Mouse (Mus musculus) adrenal gland, postnatal 36 days (tissue): ENCODE data around the gene Tshz3. TPM values are rescaled to one million over a fixed set of nuclear protein-coding genes. Genes with fewer than 3 reads are reported as not detected.

ENCODE experiments used
- DNase-seq, 2 experiments: peaks; one replicate each; pipeline ENCODE4 v3.0.0; 2021; ENCODE audit warnings: mixed read lengths in 1 of 2
- long read RNA-seq, 2 experiments: library from polyadenylated mRNA; stranded (forward); transcript quantifications; one replicate each; pipeline ENCODE4 v2.0.0; 2021; ENCODE audit warnings: borderline sequencing depth in 2 of 2
- total RNA-seq, 2 experiments: library from RNA; stranded (reverse); gene quantifications; 2 replicates each; pipeline ENCODE4 v1.2.3; 2021

Gene Tshz3
- 1 to 10 TPM; 4.4 to 4.6 TPM for total RNA-seq
- long read RNA-seq, experiment 1, partial matches to known transcripts, result 0 of 1 reads
- long read RNA-seq, experiment 1, other reads (novel, unspliced or antisense), result 1 of 1 reads
- long read RNA-seq, experiment 2, result 0 reads

DNA sequence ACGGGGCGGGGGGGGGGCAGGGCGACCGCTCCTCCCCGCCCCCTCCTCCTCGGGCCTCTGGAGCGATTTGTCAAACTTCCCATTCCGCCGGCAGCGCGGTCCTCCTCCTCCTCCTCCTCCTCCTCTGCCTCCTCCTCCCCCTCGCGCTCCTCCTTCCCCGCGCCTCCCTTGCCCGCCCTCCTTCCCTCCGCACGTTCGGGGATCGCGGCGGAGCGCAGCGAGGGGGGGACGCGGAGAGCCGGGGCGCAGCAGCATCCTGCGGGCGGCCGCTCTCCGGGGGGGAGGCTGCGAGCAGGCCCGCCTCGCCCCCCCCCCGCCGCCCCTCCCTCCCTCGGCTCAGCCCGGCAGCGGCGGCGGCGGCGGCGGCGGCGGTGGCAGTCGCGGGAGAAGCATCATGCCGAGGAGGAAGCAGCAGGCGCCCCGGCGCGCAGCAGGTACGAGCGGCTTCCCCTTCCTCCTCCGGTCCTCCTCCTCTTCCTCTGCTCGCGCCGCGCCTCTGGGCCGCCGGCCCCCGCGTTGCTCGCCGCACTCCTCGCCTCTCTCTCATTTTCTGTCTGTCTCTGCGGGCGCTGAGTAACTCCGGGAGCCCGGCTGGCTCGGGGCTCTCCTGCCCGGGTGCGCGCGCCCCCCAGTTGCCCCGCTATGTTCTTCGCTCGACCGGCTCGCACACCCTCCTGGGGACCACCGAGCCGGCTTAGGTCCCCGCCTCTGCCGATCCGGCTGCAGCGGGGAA is at the start of gene Tshz3:
TSS of gene Tshz3 (plus strand) at position 263 of the 733 bp plus-strand sequence.
- peak; percentile 76 to 85 for DNase-seq

DNA sequence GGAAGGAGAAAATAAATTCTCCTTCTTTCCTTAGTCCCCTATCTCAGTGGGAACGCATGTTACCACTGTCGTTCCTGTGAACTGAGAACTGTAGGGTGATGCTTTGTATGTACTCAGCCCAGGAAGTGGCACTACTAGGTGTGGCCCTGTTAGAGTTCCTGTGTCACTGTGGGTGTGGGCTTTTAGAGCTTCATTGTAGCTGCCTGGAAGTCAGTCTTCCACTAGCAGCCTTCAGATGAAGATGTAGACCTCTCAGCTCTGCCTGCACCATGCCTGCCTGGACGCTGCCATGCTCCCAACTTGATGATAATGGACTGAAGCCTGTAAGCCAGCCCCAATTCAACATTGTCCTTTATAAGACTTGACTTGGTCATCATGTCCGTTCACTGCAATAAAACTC is 42.0 kb upstream of the Tshz3 start:
- DNase-seq, result no peak

DNA sequence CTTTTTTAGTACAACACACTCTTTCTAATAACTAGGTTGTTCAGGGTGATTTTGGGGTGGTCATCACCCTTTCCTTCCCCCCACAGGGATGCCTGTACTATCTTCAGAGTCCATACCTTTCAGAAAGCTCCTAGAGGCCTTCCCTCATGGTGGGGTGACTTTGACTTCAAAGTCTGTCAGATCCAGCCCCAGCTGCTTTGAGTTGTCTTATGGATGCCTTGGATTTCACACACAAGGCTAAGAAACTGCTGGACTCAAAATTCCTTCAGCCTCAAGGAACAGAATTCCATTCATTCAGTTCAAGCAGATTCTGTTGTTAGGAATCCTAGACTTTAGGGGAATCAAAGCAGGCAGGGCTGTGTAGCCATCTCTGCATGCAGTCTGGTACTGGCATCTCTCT is 41.5 kb upstream of the Tshz3 start:
- DNase-seq, result no peak

DNA sequence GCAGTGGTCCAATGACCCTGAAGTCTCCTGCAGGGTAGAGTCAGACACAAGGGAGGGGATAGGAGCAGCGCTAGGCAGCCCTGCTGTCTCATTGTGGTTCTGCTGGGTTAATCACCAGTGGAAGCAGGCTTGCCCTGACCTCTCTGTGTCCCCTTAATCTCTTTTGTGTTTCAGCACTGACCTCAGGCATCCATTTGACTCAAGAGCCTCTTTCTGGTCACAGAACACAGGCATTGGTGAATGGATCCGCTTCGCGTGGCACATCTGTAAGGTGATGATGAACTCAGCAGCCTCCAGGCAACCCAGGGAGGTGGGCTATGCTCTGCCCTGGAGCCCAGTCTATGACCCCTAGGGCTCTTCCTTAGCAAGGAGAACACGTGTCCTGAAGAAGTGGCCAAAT is 39.6 kb upstream of the Tshz3 start:
- no peak for DNase-seq

- DNase-seq, result no peak
Observed at GRCm38 (mm10) chr7:36659265-36659664, 38.7 kb upstream of the Tshz3 start.

DNA sequence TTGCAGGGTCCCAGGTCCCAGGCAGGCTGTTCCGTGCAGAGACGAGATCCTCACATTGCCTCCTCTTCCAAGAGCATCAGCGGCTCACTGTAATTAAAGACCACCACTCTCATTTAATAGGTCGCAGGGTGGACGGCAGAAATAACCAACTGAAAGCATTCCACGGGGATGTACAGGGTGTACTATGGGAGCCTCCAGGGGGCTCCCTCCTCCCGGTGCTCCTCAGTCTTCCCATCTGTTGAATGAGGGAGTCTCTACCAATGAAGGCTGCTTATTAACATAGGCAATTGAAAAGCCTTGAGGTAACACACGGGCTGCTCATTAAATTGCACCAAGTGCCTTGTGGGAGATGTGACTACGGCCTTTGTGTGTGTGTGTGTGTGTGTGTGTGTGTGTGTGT is 37.3 kb upstream of the Tshz3 start:
- peak in 1 of 2 experiments; percentile 4 for DNase-seq

DNA sequence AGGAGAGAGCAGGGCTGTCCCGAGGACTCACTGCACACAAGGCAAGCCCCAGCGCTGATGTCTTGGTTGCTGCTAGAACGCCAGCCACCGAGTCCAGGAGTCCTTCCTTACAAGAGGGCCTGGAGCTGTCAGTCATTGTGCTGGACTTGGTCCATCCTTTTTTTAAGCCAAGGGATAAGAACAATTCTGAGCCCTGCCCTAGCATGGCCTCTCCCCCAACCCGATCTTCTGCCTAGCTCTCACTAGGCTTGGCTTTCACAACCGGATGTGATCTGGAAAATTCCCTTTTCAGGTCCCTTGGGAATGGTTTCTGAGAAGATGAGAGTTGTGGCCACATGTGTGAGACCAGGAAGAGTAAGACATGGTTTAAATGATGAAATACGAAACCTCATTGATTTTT is 34.5 kb upstream of the Tshz3 start:
- no peak for DNase-seq

GRCm38 (mm10) chr7:36667767-36668166 is 30.2 kb upstream of the Tshz3 start:
- DNase-seq, result no peak

DNA sequence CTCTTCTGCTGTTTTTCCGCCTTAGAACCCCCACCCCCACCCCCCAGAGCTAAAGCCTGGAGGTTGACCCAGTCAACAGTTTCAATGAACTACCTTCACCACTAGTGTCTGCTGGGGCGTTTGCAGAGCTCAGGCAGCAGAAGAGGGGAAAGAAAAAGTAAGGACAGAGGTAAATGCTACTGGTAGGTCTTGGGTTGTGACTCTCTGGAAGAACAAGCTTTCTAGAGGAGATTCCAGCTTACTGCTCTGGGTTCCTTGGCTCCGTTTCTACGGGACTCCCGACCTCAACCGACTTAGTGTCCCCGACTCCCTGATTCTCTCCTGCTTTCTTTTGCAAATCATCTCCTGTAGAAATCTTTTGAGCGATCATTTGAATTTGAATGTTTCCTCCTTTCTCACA is 19.9 kb upstream of the Tshz3 start:
- no peak for DNase-seq

GRCm38 (mm10) chr7:36678510-36678909 is 19.4 kb upstream of the Tshz3 start:
- no peak for DNase-seq

- DNase-seq, result no peak
Observed at GRCm38 (mm10) chr7:36679031-36679618, 18.8 kb upstream of the Tshz3 start.

DNA sequence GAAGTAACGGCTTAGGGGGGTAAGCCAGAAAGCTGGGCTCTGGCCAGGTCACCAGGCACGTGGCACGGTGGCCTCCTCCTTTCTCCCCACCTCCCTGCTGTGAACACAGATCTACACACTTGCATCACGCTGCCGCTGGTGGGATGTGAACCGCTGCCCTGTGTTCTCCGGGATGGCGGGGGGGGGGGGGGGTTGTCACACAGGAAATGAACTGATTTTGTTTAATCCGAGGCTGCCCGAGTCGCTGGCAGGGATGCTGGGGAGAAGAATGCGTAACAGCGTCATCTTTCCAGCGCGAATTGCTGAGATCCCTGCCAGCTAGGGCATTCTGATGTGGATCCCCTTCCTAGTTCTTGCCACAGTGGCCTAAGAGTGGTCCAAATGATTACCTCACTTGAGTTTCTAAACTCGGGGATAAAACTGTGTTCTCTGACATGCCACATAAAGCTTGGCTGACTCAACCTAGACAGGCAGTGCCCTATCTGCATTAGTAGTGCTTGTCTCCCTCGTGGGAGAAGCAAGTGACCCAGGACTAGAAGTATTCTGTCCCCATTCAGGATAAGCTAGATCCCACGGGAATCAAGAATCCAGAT is 18.0 kb upstream of the Tshz3 start:
- DNase-seq, result no peak

DNA sequence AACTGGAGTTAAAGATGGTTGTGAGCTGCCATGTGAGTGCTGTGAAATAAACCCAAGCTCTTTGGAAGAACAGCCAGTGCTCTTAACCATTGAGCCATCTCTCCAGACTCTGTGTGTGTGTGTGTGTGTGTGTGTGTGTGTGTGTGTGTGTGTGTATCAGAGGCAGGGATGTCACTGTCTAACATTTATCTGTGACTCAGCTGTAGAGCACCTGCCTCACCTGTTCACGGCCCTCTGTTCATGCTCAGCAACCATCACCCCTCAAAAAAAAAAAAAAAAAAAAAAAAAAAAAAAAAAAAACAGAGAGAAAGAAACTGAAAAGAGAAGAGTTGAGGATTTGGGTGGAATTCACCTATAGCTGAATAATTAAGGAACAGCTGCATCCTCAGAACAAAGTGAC is 10.4 kb upstream of the Tshz3 start:
- no peak for DNase-seq

GRCm38 (mm10) chr7:36689049-36689793 is 8.7 kb upstream of the Tshz3 start:
- no peak for DNase-seq

GRCm38 (mm10) chr7:36690551-36690950 is 7.4 kb upstream of the Tshz3 start:
- peak; percentile 48 to 58 for DNase-seq

- no peak for DNase-seq
Observed at GRCm38 (mm10) chr7:36691617-36692016, 6.3 kb upstream of the Tshz3 start.

- DNase-seq, result no peak
Observed at GRCm38 (mm10) chr7:36692381-36692780, 5.5 kb upstream of the Tshz3 start.

- DNase-seq, result no peak
Observed at GRCm38 (mm10) chr7:36693081-36693480, 4.8 kb upstream of the Tshz3 start.

DNA sequence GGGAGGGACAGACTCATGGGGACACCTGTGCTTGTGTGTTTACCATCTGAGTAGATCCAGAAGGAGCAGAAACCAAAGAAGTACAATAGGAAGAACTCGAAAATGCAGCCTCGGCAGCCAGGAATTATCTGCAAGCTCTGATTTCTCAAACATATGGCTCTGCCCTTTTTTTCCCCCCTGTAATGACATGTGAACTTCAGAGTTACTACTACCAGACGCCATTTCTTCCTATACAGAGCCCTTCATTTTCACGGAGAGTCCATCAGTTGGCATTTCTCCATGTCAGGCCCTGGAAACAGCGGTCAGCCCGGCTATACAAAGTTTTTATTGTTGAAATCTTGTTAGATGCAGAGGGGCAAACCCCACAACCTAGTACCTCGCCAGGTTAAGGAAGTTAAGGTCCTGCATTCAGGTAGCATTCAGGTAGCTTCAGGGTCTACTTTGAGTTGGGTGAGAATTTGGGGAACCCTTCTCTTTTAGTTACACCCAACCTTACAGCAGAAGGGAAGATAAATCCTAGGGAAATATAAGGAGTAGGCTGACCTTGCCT is 3.2 kb upstream of the Tshz3 start:
- DNase-seq, result no peak

DNA sequence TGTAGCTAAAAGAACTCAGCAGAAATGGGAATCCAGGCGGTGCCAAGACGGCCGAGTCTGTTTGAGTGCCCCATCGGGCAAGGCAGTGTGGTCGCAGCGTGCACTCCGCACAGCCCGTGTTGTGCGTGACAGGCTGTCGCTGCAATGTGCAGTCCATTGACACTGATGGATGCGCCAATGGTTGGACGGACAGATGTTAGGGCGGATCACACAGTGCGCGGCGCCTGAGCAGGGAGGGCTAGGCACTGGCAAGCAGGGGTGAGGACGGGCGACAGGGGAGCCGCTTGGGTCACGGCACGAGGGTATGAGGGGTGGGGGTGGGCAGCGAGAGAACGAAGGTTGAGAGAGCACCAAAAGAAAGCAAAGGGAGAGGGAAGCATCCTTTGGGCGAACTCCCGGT is 2.6 kb upstream of the Tshz3 start:
- DNase-seq, result no peak

- peak; percentile 56 to 71 for DNase-seq
Observed at GRCm38 (mm10) chr7:36695791-36696241, 2.1 kb upstream of the Tshz3 start.

DNA sequence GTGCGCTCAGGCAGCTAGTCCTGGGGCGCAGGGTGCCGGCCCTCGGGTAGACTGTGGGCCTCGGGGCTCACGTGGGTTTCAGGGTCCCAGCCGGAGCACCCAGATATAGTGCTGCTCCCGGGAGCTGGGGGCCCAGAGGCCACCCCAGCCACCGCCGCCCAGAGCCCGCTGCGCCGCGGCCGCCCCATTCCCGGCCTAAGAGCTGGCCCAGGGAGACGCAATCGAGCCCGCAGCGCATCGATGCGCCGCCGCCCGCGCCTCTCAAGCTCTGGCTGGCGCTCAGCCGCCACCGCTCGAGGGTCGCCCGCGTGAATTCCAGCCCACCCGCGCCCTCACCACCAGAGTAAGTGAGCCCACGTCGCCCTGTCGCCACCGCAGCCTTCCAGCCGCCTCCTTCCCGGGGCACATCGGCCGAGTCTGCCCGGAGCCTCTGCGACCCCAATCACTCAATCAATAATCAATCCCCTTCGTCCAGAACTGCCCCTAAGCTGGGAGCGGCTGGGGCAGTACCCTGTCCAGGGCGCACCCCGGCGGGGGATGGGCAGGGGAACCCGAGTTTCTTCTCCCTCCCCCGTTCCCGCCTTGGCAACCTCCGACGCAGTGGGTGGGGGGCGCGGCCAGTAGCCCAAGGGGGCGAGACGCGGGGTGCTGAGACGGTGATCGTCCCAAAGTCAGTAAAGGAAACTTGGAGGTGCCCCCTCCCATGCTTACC is 1.4 kb upstream of the Tshz3 start:
- peak; percentile 73 to 84 for DNase-seq
